Mouse (Mus musculus) intestine, embryonic 15.5 days (tissue): ENCODE data around the gene E430018J23Rik. TPM values are rescaled to one million over a fixed set of nuclear protein-coding genes. Genes with fewer than 3 reads are reported as not detected.
"Not testable (repeated sequence)": the region's sequence is repeated elsewhere in the genome, so short reads cannot be mapped to it uniquely, and the experiment has no call there.

Experiments used
- ATAC-seq: fragments of 200-750 bp; cut with Nextera tagmentation; 2 replicates; pipeline ENCODE4 v1.8.0; 2017; ENCODE audit warnings: moderate TSS enrichment, moderate library complexity
- H3K27ac ChIP-seq: fragments of 300-500 bp; sonication (generic); 2 replicates; pipeline ENCODE4 v1.5.1; 2015; ENCODE audit warnings: mild to moderate bottlenecking, inconsistent platforms
- H3K27me3 ChIP-seq: fragments of 300-500 bp; sonication (generic); replicated peaks from 2 replicates; pipeline ENCODE4 v1.6.1; 2015; ENCODE audit warnings: inconsistent platforms
- H3K36me3 ChIP-seq: fragments of 300-500 bp; sonication (generic); 2 replicates; pipeline ENCODE4 v1.6.1; 2015; ENCODE audit warnings: inconsistent platforms
- H3K4me1 ChIP-seq: fragments of 300-500 bp; sonication (generic); replicated peaks from 2 replicates; pipeline ENCODE4 v1.6.1; 2015; ENCODE audit warnings: inconsistent platforms
- H3K4me2 ChIP-seq: fragments of 300-500 bp; sonication (generic); replicated peaks from 2 replicates; pipeline ENCODE4 v1.6.1; 2015; ENCODE audit warnings: mild to moderate bottlenecking, inconsistent platforms
- H3K4me3 ChIP-seq: fragments of 300-500 bp; sonication (generic); replicated peaks from 2 replicates; pipeline ENCODE4 v1.5.1; 2015; ENCODE audit warnings: inconsistent platforms
- H3K9ac ChIP-seq: fragments of 300-500 bp; sonication (generic); 2 replicates; pipeline ENCODE4 v1.6.1; 2015; ENCODE audit warnings: inconsistent platforms
- H3K9me3 ChIP-seq: fragments of 300-500 bp; sonication (generic); 2 replicates; pipeline ENCODE4 v1.6.1; 2016; ENCODE audit warnings: inconsistent platforms
- WGBS: fragments of 180-500 bp; shearing (Covaris S2); methylation state at CpG from one replicate; pipeline ENCODE4 v1.1.7; 2015; 5-methylcytosine and 5-hydroxymethylcytosine counted together
- polyA plus RNA-seq: library from polyadenylated mRNA; unstranded; fragments of >200 nt; fragmentation: Nextera tagmentation; extraction: Ambion mirVana; gene quantifications from 2 replicates; pipeline ENCODE4 v1.2.1, GENCODE M21; 2015

The E430018J23Rik gene
- polyA plus RNA-seq, 1 experiment from 2014 or later: 8.0 TPM

DNA sequence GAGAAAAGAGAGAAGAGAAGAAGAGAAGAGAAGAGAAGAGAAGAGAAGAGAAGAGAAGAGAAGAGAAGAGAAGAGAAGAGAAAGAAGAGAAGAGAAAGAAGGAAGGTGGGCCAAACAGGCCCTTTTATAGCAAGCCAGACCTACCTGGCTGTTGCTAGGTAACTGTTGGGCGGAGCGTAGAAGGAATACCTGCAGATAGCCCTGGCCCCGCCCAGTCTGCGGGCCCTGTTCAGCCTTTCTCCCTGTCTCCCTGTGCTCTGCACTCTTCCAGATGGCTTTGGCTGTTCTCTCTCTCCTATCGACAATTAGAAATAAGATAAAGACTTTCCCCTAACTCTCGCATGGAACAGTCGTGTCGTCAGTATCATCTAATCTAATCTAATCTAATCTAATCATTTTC lies 46.8 kb downstream of the E430018J23Rik start:
- no peaks in the 10 kb centered on the region for H3K27me3 ChIP-seq
- WGBS: 16% methylated on average over 8 of the region's 8 CpGs
- peak; percentile 72 for ATAC-seq
- peak overlapping the region; percentile 82 for H3K4me3 ChIP-seq
- peak overlapping the region; percentile 72 for H3K4me2 ChIP-seq
- H3K9me3 ChIP-seq: no peaks in the 10 kb centered on the region
- H3K4me1 ChIP-seq: peaks cover 22% of the 10 kb centered on the region
- H3K36me3 ChIP-seq: peaks cover 15% of the 10 kb centered on the region
- H3K27ac ChIP-seq: 0 out of 2 replicates have a peak overlapping the region, but pooled peaks have one; percentile 95
- no peak overlapping the region for H3K9ac ChIP-seq

- Histone ChIP-seq H3K9ac (peak within 1 kb of the TSS; percentile 99), H3K27ac (peak within 1 kb of the TSS; percentile 95), H3K36me3 (peaks cover 18% of the 10 kb centered on the region), H3K27me3 (no peaks in the 10 kb centered on the region), H3K4me3 (peak within 1 kb of the TSS; percentile 82), H3K9me3 (no peaks in the 10 kb centered on the region), H3K4me2 (peak within 1 kb of the TSS; percentile 72), H3K4me1 (peaks cover 22% of the 10 kb centered on the region)
- WGBS: under 1% methylated on average over 76 of the region's 76 CpGs
- ATAC-seq: peak; percentile 89
These were observed 47.7 kb downstream of the E430018J23Rik start, which contains the start of gene Zfp768 for GRCm38 (mm10) chr7:127345512-127346325. Gene Zfp768 (minus strand): TSS chr7:127345589.

DNA sequence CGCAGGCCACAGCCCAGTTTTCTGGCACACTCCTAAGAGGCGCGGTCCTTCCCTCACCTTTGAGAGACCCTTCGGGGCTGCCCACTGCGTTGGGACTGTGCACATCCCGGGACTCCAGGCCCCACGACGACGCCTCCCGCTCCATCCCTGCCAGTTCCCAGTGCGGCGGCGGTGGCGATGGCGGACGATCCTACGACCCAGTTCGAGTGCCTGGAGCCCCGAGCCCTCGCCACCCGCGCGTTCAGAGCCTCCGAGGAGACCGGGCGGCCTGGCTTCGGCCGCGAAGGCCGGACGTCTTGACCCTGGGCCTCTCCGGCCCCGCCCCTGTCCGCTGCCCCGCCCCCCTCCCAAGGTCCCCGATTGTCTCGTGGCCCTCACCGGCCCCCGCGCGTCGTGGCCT lies 48.3 kb downstream of the E430018J23Rik start:
- H3K27me3 ChIP-seq: no peaks in the 10 kb centered on the region
- under 1% methylated on average over 39 of the region's 42 CpGs for WGBS
- peaks cover 18% of the 10 kb centered on the region for H3K36me3 ChIP-seq
- peak overlapping the region; percentile 82 for H3K4me3 ChIP-seq
- ATAC-seq: peak; percentile 46
- peak overlapping the region; percentile 95 for H3K27ac ChIP-seq
- H3K4me1 ChIP-seq: peaks cover 22% of the 10 kb centered on the region
- peak overlapping the region; percentile 99 for H3K9ac ChIP-seq
- peak overlapping the region; percentile 72 for H3K4me2 ChIP-seq
- H3K9me3 ChIP-seq: no peaks in the 10 kb centered on the region

DNA sequence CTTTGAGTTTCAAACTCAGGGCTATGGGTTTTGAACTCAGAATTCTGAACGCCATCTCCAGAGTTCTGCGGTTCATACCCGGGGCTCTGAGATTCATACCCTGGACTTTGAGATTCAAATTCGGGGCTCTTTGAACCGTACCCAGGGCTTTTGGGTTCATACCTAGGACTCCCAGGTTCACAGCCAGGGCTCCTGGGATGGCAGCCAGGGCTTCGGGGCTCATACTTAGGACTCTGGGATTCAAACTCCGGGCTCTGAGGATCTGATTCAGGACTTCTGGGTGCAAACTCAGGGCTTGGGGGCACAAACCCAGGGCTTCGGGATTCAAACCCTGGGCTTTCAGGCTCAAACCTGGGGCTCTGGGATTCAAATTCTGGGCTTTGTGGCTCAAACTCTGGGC lies 49.1 kb downstream of the E430018J23Rik start:
- H3K27ac ChIP-seq: 0 out of 2 replicates have a peak overlapping the region, but pooled peaks have one; percentile 6
- no peak for ATAC-seq
- 89% methylated on average over 8 of the region's 8 CpGs for WGBS

DNA sequence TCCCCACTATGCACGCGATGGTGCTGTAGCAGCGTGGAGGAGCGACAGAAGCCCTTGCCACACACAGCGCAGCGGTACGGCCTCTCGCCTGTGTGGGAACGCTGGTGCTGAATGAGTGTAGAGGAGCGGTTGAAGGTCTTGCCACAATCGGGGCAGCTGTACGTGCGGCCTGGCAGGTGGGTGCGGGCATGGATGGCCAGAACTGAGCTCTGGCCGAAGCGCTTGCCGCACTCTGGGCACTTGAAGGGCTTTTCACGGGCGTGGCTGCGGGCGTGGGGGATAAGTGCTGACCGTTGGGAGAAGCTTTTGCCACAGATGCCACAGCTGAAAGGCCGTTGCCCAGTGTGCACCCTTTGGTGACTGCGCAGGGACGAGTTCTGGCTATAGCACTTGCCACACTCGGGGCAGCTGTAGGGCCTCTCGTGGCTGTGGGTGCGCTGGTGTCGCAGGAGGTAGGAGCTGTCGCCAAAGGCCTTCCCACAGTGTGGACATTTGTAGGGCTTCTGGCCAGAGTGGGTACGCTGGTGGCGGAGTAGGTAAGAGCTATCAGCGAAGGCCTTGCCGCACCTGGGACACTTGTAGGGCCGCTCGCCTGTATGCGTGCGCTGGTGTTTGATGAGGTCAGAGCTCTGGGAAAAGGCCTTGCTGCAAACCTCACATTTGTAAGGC lies 49.9 kb downstream of the E430018J23Rik start:
- Histone ChIP-seq H3K27me3 (no peaks in the 10 kb centered on the region), H3K9ac (no peak overlapping the region), H3K4me1 (peaks cover 22% of the 10 kb centered on the region), H3K4me3 (no peak overlapping the region), H3K4me2 (peak overlapping the region; percentile 18; the same call in 1 of the 2 replicates), H3K36me3 (peaks cover 18% of the 10 kb centered on the region), H3K27ac (0 out of 2 replicates have a peak overlapping the region, but pooled peaks have one; percentile 11), H3K9me3 (no peaks in the 10 kb centered on the region)
- 91% methylated on average over 38 of the region's 38 CpGs for WGBS
- ATAC-seq: no peak

More for the DNA sequence above, 49.1 kb downstream of the E430018J23Rik start:
- Histone ChIP-seq H3K9ac (peak overlapping the region; percentile 99), H3K36me3 (peaks cover 18% of the 10 kb centered on the region), H3K4me3 (peak overlapping the region; percentile 82), H3K9me3 (no peaks in the 10 kb centered on the region), H3K27me3 (no peaks in the 10 kb centered on the region), H3K4me1 (peaks cover 22% of the 10 kb centered on the region), H3K4me2 (peak overlapping the region; percentile 72)

DNA sequence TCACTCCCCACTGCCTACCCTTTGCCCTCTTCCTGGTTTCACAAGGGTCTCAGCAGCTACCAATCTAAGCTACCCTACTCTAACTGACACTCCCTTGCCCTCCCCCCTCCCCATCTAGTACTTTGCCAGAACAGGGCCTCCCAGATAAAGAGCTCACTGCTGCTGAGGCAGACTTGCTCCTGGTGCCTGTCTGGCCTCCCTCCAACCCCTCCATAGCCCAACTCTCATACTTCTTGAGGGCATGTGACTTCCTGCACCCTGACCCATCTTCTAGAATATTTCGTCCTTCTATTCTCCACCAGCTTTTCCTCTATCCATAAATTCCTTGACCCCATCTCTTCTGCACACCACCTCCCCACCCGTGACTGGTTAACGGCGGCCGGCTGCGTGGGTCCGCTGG lies 50.5 kb downstream of the E430018J23Rik start:
- Histone ChIP-seq H3K27me3 (no peaks in the 10 kb centered on the region), H3K4me3 (no peak overlapping the region), H3K4me2 (peak overlapping the region; percentile 18; the same call in 1 of the 2 replicates), H3K27ac (peak overlapping the region; percentile 48; the same call in 1 of the 2 replicates), H3K36me3 (peaks cover 18% of the 10 kb centered on the region), H3K9me3 (no peaks in the 10 kb centered on the region), H3K4me1 (peaks cover 22% of the 10 kb centered on the region), H3K9ac (no peak overlapping the region)
- no peak for ATAC-seq
- WGBS: 89% methylated on average over 7 of the region's 7 CpGs

GRCm38 (mm10) chr7:127342332-127342731 lies 51.1 kb downstream of the E430018J23Rik start:
- H3K9ac ChIP-seq: no peak overlapping the region
- no peaks in the 10 kb centered on the region for H3K27me3 ChIP-seq
- peaks cover 18% of the 10 kb centered on the region for H3K36me3 ChIP-seq
- WGBS: 49% methylated on average over 4 of the region's 4 CpGs
- H3K4me2 ChIP-seq: no peak overlapping the region
- no peak overlapping the region for H3K4me3 ChIP-seq
- no peak for ATAC-seq
- no peaks in the 10 kb centered on the region for H3K9me3 ChIP-seq
- H3K27ac ChIP-seq: peak overlapping the region; percentile 48; the same call in 1 of the 2 replicates
- peaks cover 22% of the 10 kb centered on the region for H3K4me1 ChIP-seq

DNA sequence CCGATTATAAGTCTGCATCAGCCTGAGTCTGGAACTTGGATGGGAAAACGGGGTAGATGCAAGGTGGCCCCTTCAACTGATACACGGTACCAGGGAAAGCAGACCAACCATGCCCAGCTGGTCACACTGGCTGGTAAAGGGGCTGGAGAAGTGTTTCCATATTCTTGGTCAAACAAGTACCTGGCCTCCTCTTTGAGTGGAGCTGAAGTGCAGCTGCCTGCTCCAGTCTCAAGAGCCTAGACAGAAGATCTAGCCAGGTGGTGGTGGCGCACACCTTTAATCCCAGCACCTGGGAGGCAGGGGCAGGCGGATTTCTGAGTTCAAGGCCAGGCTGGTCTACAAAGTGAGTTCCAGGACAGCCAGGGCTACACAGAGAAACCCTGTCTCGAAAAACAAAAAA lies 51.6 kb downstream of the E430018J23Rik start:
- not testable (repeated sequence) for H3K9me3 ChIP-seq, H3K27me3 ChIP-seq, ATAC-seq, H3K4me2 ChIP-seq, H3K4me3 ChIP-seq, H3K9ac ChIP-seq, H3K27ac ChIP-seq
- peaks cover 18% of the 10 kb centered on the region for H3K36me3 ChIP-seq
- H3K4me1 ChIP-seq: peaks cover 22% of the 10 kb centered on the region
- WGBS: 93% methylated on average over 6 of the region's 6 CpGs

- H3K36me3 ChIP-seq: peaks cover 18% of the 10 kb centered on the region
- 91% methylated on average over 8 of the region's 8 CpGs for WGBS
- no peak overlapping the region for H3K4me2 ChIP-seq
- H3K4me1 ChIP-seq: peaks cover 20% of the 10 kb centered on the region
- H3K27ac ChIP-seq: no peak overlapping the region
- no peak overlapping the region for H3K9ac ChIP-seq
- H3K27me3 ChIP-seq: no peaks in the 10 kb centered on the region
- ATAC-seq: no peak
- no peak overlapping the region for H3K4me3 ChIP-seq
- H3K9me3 ChIP-seq: no peaks in the 10 kb centered on the region
These were observed 52.1 kb downstream of the E430018J23Rik start for GRCm38 (mm10) chr7:127341356-127341755.

Other genes with a start within 250 kb of the E430018J23Rik start
- gene Cd2bp2, start 197.6 kb downstream of the E430018J23Rik start, polyA plus RNA-seq: 43.4 and 46.7 TPM in 2 replicates
- 23.2 and 23.6 TPM in 2 replicates for gene Tbc1d10b, start 185.2 kb downstream of the E430018J23Rik start, polyA plus RNA-seq
- gene Mylpf, start 184.7 kb downstream of the E430018J23Rik start, polyA plus RNA-seq: 15.4 and 21.1 TPM in 2 replicates
- 24.7 and 27.5 TPM in 2 replicates for gene Zfp553, start 160.6 kb downstream of the E430018J23Rik start, polyA plus RNA-seq
- gene Sept1, start 160.5 kb downstream of the E430018J23Rik start, polyA plus RNA-seq: 13.8 and 16.0 TPM in 2 replicates
- 41.0 and 44.5 TPM in 2 replicates for gene Zfp771, start 149.4 kb downstream of the E430018J23Rik start, polyA plus RNA-seq
- gene Dctpp1, start 132.9 kb downstream of the E430018J23Rik start, polyA plus RNA-seq: 216 and 219 TPM in 2 replicates
- gene Sephs2, start 119.6 kb downstream of the E430018J23Rik start, polyA plus RNA-seq: 205 and 233 TPM in 2 replicates
- gene Itgal, start 97.4 kb downstream of the E430018J23Rik start, polyA plus RNA-seq: 2.0 and 2.5 TPM in 2 replicates
- gene Zfp768, start 48.0 kb downstream of the E430018J23Rik start, polyA plus RNA-seq: 18.9 and 19.9 TPM in 2 replicates
- 10.5 and 11.5 TPM in 2 replicates for gene Zfp747, start 17.6 kb downstream of the E430018J23Rik start, polyA plus RNA-seq
- 6.3 TPM in 2 replicates for gene 9130019O22Rik, start 6.5 kb downstream of the E430018J23Rik start, polyA plus RNA-seq
- gene Zfp764, start 13.2 kb upstream of the E430018J23Rik start, polyA plus RNA-seq: 7.5 and 8.3 TPM in 2 replicates
- 22.6 and 24.8 TPM in 2 replicates for gene Zfp688, start 28.4 kb upstream of the E430018J23Rik start, polyA plus RNA-seq
- gene Zfp689, start 55.5 kb upstream of the E430018J23Rik start, polyA plus RNA-seq: 5.6 and 5.9 TPM in 2 replicates
- 36.0 and 37.4 TPM in 2 replicates for gene Prr14, start 66.0 kb upstream of the E430018J23Rik start, polyA plus RNA-seq
- 8.9 and 9.2 TPM in 2 replicates for gene Fbrs, start 85.6 kb upstream of the E430018J23Rik start, polyA plus RNA-seq
- 37.6 and 37.9 TPM in 2 replicates for gene Srcap, start 118.4 kb upstream of the E430018J23Rik start, polyA plus RNA-seq
- gene Gm42715, start 126.0 kb upstream of the E430018J23Rik start, polyA plus RNA-seq: 11.5 and 12.3 TPM in 2 replicates
- gene Tmem265, start 167.8 kb upstream of the E430018J23Rik start, polyA plus RNA-seq: 5.5 and 5.6 TPM in 2 replicates
- gene Phkg2, start 179.7 kb upstream of the E430018J23Rik start, polyA plus RNA-seq: 34.3 TPM in 2 replicates
- gene Ccdc189, start 195.0 kb upstream of the E430018J23Rik start, polyA plus RNA-seq: 4.1 and 4.9 TPM in 2 replicates
- 37.4 and 37.7 TPM in 2 replicates for gene Rnf40, start 195.1 kb upstream of the E430018J23Rik start, polyA plus RNA-seq
- gene Zfp629, start 222.2 kb upstream of the E430018J23Rik start, polyA plus RNA-seq: 8.8 and 9.4 TPM in 2 replicates